Mouse (Mus musculus): ENCODE data around the gene Gm11168.
"Not testable (repeated sequence)": the region's sequence is repeated elsewhere in the genome, so short reads cannot be mapped to it uniquely, and the experiment has no call there.

Gene Gm11168

DNA sequence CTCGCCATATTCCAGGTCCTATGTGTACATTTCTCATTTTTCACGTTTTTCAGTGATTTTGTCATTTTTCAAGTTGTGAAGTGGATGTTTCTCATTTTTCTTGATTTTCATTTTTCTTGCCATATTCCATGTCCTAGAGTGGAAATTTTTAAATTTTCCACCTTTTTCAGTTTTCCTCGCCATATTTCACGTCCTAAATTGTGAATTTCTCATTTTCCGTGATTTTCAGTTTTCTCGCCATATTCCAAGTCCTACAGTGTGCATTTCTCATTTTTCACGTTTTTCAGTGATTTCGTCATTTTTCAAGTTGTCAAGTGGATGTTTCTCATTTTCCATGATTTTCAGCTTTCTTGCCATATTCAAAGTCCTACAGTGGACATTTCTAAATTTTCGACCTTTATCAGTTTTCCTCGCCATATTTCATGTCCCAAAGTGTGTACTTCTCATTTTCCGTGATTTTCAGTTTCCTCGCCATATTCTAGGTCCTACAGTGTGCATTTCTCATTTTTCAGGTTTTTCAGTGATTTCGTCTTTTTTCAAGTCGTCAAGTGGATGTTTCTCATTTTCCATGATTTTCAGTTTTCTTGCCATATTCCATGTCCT, at the start of gene Gm11168:
Gene Gm11168 (plus strand): TSS at position 553 of the 603 bp plus-strand sequence.
- DNase-seq (ENCODE audit: low spot score in 2 of 2) = not testable (repeated sequence)

DNA sequence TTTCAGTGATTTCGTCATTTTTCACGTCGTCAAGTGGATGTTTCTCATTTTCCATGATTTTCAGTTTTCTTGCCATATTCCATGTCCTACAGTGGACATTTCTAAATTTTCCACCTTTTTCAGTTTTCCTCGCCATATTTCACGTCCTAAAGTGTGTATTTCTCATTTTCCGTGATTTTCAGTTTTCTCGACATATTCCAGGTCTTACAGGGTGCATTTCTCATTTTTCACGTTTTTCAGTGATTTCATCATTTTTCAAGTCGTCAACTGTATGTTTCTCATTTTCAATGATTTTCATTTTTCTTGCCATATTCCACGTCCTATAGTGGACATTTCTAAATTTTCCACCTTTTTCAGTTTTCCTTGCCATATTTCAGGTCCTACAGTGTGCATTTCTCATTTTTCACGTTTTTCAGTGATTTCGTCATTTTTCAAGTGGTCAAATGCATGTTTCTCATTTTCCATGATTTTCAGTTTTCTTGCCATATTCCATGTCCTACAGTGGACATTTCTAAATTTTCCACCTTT, 2.6 kb upstream of the Gm11168 start, which contains the start of gene Gm10722:
Gene Gm10722 (plus strand): TSS at position 478 of the 528 bp plus-strand sequence.
- DNase-seq (ENCODE audit: low spot score in 2 of 2) = peak; percentile 4 to 34

DNA sequence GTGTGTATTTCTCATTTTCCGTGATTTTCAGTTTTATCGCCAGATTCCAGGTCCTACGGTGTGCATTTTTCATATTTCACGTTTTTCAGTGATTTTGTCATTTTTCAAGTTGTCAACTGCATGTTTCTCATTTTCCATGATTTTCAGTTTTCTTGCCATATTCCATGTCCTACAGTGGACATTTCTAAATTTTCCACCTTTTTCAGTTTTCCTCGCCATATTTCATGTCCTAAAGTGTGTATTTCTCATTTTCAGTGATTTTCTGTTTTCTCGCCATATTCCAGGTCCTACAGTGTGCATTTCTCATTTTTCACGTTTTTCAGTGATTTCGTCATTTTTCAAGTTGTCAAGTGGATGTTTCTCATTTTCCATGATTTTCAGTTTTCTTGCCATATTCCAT, 2.1 kb upstream of the Gm11168 start:
- DNase-seq (ENCODE audit: low spot score in 2 of 2) = peak; percentile 3 to 31

DNA sequence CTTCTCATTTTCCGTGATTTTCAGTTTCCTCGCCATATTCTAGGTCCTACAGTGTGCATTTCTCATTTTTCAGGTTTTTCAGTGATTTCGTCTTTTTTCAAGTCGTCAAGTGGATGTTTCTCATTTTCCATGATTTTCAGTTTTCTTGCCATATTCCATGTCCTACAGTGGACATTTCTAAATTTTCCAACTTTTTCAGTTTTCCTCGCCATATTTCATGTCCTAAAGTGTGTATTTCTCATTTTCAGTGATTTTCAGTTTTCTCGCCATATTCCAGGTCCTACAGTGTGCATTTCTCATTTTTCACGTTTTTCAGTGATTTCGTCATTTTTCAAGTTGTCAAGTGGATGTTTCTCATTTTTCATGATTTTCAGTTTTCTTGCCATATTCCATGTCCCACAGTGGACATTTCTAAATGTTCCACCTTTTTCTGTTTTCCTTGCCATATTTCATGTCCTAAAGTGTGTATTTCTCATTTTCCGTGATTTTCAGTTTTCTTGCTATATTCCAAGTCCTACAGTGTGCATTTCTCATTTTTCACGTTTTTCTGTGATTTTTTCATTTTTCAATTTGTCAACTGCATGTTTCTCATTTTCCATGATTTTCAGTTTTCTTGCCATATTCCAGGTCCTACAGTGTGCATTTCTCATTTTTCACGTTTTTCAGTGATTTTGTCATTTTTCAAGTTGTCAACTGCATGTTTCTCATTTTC, 1.0 kb upstream of the Gm11168 start:
- DNase-seq (ENCODE audit: low spot score in 2 of 2) = peak; percentile 98 to 100

DNA sequence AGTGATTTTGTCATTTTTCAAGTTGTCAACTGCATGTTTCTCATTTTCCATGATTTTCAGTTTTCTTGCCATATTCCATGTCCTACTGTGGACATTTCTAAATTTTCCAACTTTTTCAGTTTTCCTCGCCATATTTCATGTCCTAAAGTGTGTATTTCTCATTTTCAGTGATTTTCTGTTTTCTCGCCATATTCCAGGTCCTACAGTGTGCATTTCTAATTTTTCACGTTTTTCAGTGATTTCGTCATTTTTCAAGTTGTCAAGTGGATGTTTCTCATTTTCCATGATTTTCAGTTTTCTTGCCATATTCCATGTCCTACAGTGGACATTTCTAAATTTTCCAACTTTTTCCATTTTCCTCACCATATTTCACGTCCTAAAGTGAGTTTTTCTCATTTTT, 3.0 kb downstream of the Gm11168 start:
- not testable (repeated sequence) for DNase-seq (ENCODE audit: low spot score in 2 of 2)

DNA sequence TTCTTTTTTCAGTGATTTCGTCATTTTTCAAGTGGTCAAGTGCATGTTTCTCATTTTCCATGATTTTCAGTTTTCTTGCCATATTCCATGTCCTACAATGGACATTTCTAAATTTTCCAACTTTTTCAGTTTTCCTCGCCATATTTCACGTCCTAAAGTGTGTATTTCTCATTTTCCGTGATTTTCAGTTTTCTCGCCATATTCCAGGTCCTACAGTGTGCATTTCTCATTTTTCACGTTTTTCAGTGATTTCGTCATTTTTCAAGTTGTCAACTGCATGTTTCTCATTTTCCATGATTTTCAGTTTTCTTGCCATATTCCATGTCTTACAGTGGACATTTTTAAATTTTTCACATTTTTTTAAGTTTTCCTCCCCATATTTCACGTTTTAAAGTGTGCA, 3.5 kb downstream of the Gm11168 start:
- DNase-seq (ENCODE audit: low spot score in 2 of 2) = peak; percentile 90 to 100

DNA sequence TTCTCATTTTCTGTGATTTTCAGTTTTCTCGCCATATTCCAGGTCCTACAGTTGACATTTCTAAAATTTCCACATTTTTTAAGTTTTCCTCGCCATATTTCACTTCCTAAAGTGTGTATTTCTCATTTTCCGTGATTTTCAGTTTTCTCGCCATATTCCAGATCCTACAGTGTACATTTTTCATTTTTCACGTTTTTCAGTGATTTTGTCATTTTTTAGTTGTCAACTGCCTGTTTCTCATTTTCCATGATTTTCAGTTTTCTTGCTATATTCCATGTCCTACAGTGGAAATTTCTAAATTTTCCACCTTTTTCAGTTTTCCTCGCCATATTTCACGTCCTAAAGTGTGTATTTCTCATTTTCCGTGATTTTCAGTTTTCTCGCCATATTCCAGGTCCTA, 4.1 kb downstream of the Gm11168 start:
- DNase-seq (ENCODE audit: low spot score in 2 of 2) = not testable (repeated sequence)

- not testable (repeated sequence) for DNase-seq (ENCODE audit: low spot score in 2 of 2)
Observed at GRCm38 (mm10) chr9:3009331-3009730, 6.2 kb downstream of the Gm11168 start.

DNA sequence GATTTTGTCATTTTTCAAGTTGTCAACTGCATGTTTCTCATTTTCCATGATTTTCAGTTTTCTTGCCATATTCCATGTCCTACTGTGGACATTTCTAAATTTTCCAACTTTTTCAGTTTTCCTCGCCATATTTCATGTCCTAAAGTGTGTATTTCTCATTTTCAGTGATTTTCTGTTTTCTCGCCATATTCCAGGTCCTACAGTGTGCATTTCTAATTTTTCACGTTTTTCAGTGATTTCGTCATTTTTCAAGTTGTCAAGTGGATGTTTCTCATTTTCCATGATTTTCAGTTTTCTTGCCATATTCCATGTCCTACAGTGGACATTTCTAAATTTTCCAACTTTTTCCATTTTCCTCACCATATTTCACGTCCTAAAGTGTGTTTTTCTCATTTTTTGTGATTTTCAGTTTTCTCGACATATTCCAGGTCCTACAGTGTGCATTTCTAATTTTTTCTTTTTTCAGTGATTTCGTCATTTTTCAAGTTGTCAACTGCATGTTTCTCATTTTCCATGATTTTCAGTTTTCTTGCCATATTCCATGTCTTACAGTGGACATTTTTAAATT, 9.0 kb downstream of the Gm11168 start:
- not testable (repeated sequence) for DNase-seq (ENCODE audit: low spot score in 2 of 2)

DNA sequence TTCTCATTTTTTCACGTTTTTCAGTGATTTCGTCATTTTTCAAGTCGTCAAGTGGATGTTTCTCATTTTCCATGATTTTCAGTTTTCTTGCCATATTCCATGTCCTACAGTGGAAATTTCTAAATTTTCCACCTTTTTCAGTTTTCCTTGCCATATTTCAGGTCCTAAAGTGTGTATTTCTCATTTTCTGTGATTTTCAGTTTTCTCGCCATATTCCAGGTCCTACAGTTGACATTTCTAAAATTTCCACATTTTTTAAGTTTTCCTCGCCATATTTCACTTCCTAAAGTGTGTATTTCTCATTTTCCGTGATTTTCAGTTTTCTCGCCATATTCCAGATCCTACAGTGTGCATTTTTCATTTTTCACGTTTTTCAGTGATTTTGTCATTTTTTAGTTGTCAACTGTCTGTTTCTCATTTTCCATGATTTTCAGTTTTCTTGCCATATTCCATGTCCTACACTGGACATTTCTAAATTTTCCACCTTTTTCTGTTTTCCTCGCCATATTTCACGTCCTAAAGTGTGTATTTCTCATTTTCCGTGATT, 9.7 kb downstream of the Gm11168 start, which contains the start of gene Gm10721:
Gene Gm10721 (plus strand): TSS at position 408 of the 547 bp plus-strand sequence.
- DNase-seq (ENCODE audit: low spot score in 2 of 2) = not testable (repeated sequence)

DNA sequence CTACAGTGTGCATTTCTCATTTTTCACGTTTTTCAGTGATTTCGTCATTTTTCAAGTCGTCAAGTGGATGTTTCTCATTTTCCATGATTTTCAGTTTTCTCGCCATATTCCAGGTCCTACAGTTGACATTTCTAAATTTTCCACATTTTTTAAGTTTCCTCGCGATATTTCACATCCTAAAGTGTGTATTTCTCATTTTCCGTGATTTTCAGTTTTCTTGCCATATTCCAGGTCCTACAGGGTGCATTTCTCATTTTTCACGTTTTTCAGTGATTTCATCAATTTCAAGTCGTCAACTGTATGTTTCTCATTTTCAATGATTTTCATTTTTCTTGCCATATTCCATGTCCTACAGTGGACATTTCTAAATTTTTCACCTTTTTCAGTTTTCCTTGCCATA, 12.2 kb downstream of the Gm11168 start, which contains the start of gene Gm10720:
Gene Gm10720 (plus strand): TSS at position 301 of the 400 bp plus-strand sequence.
- not testable (repeated sequence) for DNase-seq (ENCODE audit: low spot score in 2 of 2)

DNA sequence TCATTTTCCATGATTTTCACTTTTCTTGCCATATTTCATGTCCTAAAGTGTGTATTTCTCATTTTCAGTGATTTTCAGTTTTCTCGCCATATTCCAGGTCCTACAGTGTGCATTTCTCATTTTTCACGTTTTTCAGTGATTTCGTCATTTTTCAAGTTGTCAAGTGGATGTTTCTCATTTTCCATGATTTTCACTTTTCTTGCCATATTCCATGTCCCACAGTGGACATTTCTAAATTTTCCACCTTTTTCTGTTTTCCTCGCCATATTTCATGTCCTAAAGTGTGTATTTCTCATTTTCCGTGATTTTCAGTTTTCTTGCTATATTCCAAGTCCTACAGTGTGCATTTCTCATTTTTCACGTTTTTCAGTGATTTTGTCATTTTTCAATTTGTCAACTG, 12.8 kb downstream of the Gm11168 start:
- not testable (repeated sequence) for DNase-seq (ENCODE audit: low spot score in 2 of 2)

GRCm38 (mm10) chr9:3017108-3017507, 14.0 kb downstream of the Gm11168 start, which contains the start of gene Gm10719:
Gm10719 (plus strand) TSS chr9:3017408.
- not testable (repeated sequence) for DNase-seq (ENCODE audit: low spot score in 2 of 2)

DNA sequence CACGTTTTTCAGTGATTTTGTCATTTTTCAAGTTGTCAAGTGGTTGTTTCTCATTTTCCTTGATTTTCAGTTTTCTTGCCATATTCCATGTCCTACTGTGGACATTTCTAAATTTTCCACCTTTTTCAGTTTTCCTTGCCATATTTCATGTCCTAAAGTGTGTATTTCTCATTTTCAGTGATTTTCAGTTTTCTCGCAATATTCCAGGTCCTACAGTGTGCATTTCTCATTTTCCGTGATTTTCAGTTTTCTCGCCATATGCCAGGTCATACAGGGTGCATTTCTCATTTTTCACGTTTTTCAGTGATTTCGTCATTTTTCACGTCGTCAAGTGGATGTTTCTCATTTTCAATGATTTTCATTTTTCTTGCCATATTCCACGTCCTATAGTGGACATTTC, 15.8 kb downstream of the Gm11168 start:
- peak; percentile 82 to 93 for DNase-seq (ENCODE audit: low spot score in 2 of 2)

GRCm38 (mm10) chr9:3019835-3020727, 16.9 kb downstream of the Gm11168 start:
- DNase-seq (ENCODE audit: low spot score in 2 of 2) = peak; percentile 55 to 74

DNA sequence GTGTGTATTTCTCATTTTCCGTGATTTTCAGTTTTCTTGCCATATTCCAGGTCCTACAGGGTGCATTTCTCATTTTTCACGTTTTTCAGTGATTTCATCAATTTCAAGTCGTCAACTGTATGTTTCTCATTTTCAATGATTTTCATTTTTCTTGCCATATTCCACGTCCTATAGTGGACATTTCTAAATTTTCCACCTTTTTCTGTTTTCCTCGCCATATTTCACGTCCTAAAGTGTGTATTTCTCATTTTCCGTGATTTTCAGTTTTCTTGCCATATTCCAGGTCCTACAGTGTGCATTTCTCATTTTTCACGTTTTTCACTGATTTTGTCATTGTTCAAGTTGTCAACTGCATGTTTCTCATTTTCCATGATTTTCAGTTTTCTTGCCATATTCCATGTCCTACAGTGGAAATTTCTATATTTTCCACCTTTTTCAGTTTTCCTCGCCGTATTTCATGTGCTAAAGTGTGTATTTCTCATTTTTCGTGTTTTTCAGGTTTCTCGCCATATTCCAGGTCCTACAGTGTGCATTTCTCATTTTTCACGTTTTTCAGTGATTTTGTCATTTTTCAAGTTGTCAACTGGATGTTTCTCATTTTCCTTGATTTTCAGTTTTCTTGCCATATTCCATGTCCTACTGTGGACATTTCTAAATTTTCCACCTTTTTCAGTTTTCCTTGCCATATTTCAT, 19.3 kb downstream of the Gm11168 start:
- peak; percentile 60 to 78 for DNase-seq (ENCODE audit: low spot score in 2 of 2)

GRCm38 (mm10) chr9:3023312-3023984, 20.3 kb downstream of the Gm11168 start, which contains the start of gene Gm10718:
Gm10718 (plus strand) TSS chr9:3023547.
- DNase-seq (ENCODE audit: low spot score in 2 of 2) = peak; percentile 3 to 19

DNA sequence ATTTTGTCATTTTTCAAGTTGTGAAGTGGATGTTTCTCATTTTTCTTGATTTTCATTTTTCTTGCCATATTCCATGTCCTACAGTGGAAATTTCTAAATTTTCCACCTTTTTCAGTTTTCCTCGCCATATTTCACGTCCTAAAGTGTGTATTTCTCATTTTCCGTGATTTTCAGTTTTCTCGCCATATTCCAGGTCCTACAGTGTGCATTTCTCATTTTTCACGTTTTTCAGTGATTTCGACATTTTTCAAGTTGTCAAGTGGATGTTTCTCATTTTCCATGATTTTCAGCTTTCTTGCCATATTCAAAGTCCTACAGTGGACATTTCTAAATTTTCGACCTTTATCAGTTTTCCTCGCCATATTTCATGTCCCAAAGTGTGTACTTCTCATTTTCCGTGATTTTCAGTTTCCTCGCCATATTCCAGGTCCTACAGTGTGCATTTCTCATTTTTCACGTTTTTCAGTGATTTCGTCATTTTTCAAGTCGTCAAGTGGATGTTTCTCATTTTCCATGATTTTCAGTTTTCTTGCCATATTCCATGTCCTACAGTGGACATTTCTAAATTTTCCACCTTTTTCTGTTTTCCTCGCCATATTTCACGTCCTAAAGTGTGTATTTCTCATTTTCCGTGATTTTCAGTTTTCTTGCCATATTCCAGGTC, 21.0 kb downstream of the Gm11168 start:
- DNase-seq (ENCODE audit: low spot score in 2 of 2) = peak; percentile 73 to 85

DNA sequence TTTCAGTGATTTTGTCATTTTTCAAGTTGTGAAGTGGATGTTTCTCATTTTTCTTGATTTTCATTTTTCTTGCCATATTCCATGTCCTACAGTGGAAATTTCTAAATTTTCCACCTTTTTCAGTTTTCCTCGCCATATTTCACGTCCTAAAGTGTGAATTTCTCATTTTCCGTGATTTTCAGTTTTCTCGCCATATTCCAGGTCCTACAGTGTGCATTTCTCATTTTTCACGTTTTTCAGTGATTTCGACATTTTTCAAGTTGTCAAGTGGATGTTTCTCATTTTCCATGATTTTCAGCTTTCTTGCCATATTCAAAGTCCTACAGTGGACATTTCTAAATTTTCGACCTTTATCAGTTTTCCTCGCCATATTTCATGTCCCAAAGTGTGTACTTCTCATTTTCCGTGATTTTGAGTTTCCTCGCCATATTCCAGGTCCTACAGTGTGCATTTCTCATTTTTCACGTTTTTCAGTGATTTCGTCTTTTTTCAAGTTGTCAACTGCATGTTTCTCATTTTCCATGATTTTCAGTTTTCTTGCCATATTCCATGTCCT, 21.8 kb downstream of the Gm11168 start, which contains the start of gene Gm10717:
Gene Gm10717 (plus strand): TSS at position 506 of the 556 bp plus-strand sequence.
- peak; percentile 51 to 53 for DNase-seq (ENCODE audit: low spot score in 2 of 2)
